Mouse (Mus musculus): ENCODE data around the gene Arih2.

The Arih2 gene

DNA sequence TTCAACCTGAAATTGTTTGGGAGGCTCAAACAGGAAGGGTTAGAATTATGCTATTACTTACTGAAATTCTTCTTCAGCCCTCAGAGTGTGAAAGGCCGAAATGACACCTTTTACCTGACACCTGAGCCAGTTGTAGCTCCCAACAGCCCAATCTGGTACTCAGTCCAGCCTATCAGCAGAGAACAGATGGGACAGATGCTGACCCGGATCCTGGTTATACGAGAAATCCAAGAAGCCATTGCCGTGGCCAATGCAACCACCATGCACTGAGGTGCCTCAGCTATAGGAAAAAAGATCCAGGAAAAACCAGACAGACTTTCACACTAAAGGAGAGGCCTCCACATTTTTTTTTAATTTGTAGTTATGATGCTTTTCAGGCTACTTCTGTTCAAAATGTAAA lies 90.0 kb downstream of the Arih2 start:
- DNase-seq: no peak
